Mouse (Mus musculus) liver, postnatal 0 days (tissue): ENCODE results near the gene Ppp4r3b. TPM values are rescaled to one million over a fixed set of nuclear protein-coding genes. Genes with fewer than 3 reads are reported as not detected.
A peak's percentile ranks its signal among the peaks of the same experiment; 100 is the strongest.

Source experiments
- ATAC-seq: fragments of 200-750 bp; cut with Nextera tagmentation; 2 replicates; pipeline ENCODE4 v1.8.0; 2017; ENCODE audit warnings: mild to moderate bottlenecking, moderate library complexity
- DNase-seq: peaks from one replicate; pipeline ENCODE4 v3.0.0-alpha.2; 2016
- H3K27ac ChIP-seq: fragments of 300-500 bp; sonication (generic); 2 replicates; pipeline ENCODE4 v1.5.1; 2014; ENCODE audit warnings: antibody characterized with exemption, moderate library complexity, mild to moderate bottlenecking, low read depth
- H3K27me3 ChIP-seq: fragments of 300-500 bp; sonication (generic); 2 replicates; pipeline ENCODE4 v1.6.1; 2014; ENCODE audit warnings: low read length, control low read depth, mixed read lengths; ENCODE audit not compliant: insufficient read depth
- H3K36me3 ChIP-seq: fragments of 300-500 bp; sonication (generic); replicated peaks from 2 replicates; pipeline ENCODE4 v1.6.1; 2014; ENCODE audit warnings: mild to moderate bottlenecking, control low read depth, low read length, moderate library complexity, mixed read lengths; ENCODE audit not compliant: insufficient read depth
- H3K4me1 ChIP-seq: fragments of 300-500 bp; sonication (generic); 2 replicates; pipeline ENCODE4 v1.6.1; 2014; ENCODE audit warnings: antibody characterized with exemption, mild to moderate bottlenecking, control low read depth; ENCODE audit not compliant: insufficient read depth
- H3K4me2 ChIP-seq: fragments of 300-500 bp; sonication (generic); 2 replicates; pipeline ENCODE4 v1.6.1; 2014; ENCODE audit warnings: low read depth, mild to moderate bottlenecking, low read length, moderate library complexity, mixed read lengths
- H3K4me3 ChIP-seq: fragments of 300-500 bp; sonication (generic); 2 replicates; pipeline ENCODE4 v1.5.1; 2014; ENCODE audit warnings: low read depth, low read length
- H3K9ac ChIP-seq: fragments of 300-500 bp; sonication (generic); replicated peaks from 2 replicates; pipeline ENCODE4 v1.6.1; 2014; ENCODE audit warnings: mild to moderate bottlenecking, moderate library complexity
- H3K9me3 ChIP-seq: fragments of 300-500 bp; sonication (generic); 2 replicates; pipeline ENCODE4 v1.6.1; 2016; ENCODE audit warnings: mild to moderate bottlenecking, control low read depth, low read length, mixed read lengths
- CTCF ChIP-seq: sonication (generic); IDR thresholded peaks from 2 replicates; pipeline ENCODE4 v1.5.1; 2016; ENCODE audit warnings: antibody characterized with exemption, low read depth
- EP300 ChIP-seq: IDR thresholded peaks from 2 replicates; pipeline ENCODE4 v1.6.1; 2016; ENCODE audit warnings: antibody characterized with exemption, low read depth, mild to moderate bottlenecking
- WGBS: fragments of 180-500 bp; shearing (Covaris S2); extraction: QIAGEN DNeasy Blood & Tissue Kit; methylation state at CpG from one replicate; pipeline ENCODE4 v1.1.7; 2014; ENCODE audit not compliant: insufficient replicate concordance; 5-methylcytosine and 5-hydroxymethylcytosine counted together
- polyA plus RNA-seq: library from polyadenylated mRNA; unstranded; fragments of >200 nt; fragmentation: Nextera tagmentation; extraction: Ambion mirVana; gene quantifications from 2 replicates; pipeline ENCODE4 v1.2.1, GENCODE M21; 2015

Gene Ppp4r3b
- polyA plus RNA-seq, 1 experiment from 2014 or later, result 30.9 TPM

- Histone ChIP-seq H3K27me3 (no peaks in the 10 kb centered on the region), H3K9ac (peak overlapping the region; percentile 100), H3K9me3 (no peaks in the 10 kb centered on the region), H3K4me2 (peak overlapping the region; percentile 96), H3K4me1 (peaks cover 7% of the 10 kb centered on the region), H3K4me3 (peak overlapping the region; percentile 95), H3K36me3 (no peaks in the 10 kb centered on the region), H3K27ac (peak overlapping the region; percentile 100)
- under 1% methylated on average over 34 of the region's 34 CpGs for WGBS
- TF ChIP-seq CTCF (no peak), EP300 (no peak)
- DNase-seq (peak; percentile 74), ATAC-seq (peak; percentile 20)
These were observed 715 bp upstream of the Ppp4r3b start for GRCm38 (mm10) chr11:29171959-29172391.

DNA sequence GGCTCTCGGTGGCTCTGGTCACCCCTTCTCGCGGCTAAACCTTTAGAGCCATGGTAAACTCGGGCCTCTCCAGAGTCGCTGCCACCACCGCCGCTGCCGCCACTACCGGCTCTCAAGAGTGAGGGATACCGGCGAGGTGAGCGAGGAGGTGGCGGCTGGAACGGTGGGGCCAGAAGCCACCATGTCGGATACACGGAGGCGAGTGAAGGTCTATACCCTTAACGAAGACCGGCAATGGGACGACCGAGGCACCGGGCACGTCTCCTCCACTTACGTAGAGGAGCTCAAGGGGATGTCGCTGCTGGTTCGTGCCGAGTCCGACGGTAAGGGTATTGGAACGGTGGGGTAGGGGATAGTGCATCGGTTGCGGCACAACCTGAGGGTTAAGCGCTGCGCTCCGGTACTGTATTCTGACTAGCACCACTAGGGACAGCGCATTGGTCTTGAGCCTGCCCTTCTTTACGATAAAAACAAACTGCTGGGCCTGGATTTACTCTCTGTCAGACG lies 488 bp downstream of the Ppp4r3b start:
- WGBS, result under 1% methylated on average over 38 of the region's 38 CpGs

DNA sequence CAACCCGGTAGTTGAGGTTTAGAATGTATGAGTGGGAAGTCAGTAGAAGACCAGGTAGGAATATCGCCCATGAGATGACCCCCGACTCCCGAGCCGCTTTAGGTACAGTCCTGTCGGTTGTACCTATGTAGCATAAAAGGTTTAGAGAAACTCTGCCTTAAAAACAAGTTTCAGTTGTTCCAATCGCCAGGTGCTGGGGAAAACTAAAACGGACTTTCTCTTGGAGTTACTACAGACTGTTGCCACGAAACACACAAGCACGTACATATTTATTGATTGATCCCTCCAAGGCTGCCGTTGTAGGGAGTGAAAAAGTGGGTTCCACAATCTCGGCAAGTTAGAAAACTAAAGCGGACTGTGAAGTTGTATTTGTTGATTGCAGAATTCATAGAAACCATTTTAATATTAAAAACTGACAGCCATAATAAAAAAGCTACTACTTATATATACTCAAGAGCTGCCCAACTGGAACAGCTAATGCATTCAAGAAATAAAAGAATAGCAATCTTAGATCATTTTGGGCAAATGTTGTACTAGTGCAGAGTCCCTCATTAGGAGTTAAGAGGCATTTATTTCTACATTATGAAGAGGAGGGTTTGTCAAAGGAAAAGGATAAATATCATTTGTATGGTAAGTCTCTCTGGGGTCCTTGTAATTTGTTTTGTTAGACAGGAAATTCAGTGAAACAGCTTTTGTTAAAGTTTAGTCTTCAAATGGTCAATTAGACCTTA lies 1.2 kb downstream of the Ppp4r3b start:
- Histone ChIP-seq H3K4me3 (peak overlapping the region; percentile 95), H3K4me2 (peak overlapping the region; percentile 96), H3K27ac (peak overlapping the region; percentile 100), H3K9ac (peak overlapping the region; percentile 100), H3K27me3 (no peaks in the 10 kb centered on the region), H3K4me1 (peaks cover 7% of the 10 kb centered on the region), H3K36me3 (peaks cover 7% of the 10 kb centered on the region), H3K9me3 (no peaks in the 10 kb centered on the region)
- no peak for DNase-seq
- 3% methylated on average over 13 of the region's 13 CpGs for WGBS
- no peak for ATAC-seq
- TF ChIP-seq CTCF (no peak), EP300 (no peak)

More for the DNA sequence above, 488 bp downstream of the Ppp4r3b start:
- Histone ChIP-seq H3K27ac (peak overlapping the region; percentile 100), H3K9me3 (no peaks in the 10 kb centered on the region), H3K4me3 (peak overlapping the region; percentile 95), H3K27me3 (no peaks in the 10 kb centered on the region), H3K4me1 (peaks cover 7% of the 10 kb centered on the region), H3K9ac (peak overlapping the region; percentile 100), H3K36me3 (no peaks in the 10 kb centered on the region), H3K4me2 (peak overlapping the region; percentile 96)
- peak; percentile 77 for DNase-seq
- peak; percentile 77 for ATAC-seq
- TF ChIP-seq CTCF, result peak; percentile 70
- no peak for TF ChIP-seq EP300

GRCm38 (mm10) chr11:29179319-29179718 lies 6.6 kb downstream of the Ppp4r3b start:
- TF ChIP-seq EP300 (no peak), CTCF (no peak)
- peaks cover 39% of the 10 kb centered on the region for H3K36me3 ChIP-seq
- no peak overlapping the region for H3K9ac ChIP-seq
- no peaks in the 10 kb centered on the region for H3K27me3 ChIP-seq
- no peak overlapping the region for H3K4me3 ChIP-seq
- H3K9me3 ChIP-seq, result no peaks in the 10 kb centered on the region
- 98% methylated on average over 1 of the region's 1 CpGs for WGBS
- ATAC-seq (no peak), DNase-seq (no peak)
- H3K27ac ChIP-seq, result no peak overlapping the region
- no peak overlapping the region for H3K4me2 ChIP-seq
- no peaks in the 10 kb centered on the region for H3K4me1 ChIP-seq

DNA sequence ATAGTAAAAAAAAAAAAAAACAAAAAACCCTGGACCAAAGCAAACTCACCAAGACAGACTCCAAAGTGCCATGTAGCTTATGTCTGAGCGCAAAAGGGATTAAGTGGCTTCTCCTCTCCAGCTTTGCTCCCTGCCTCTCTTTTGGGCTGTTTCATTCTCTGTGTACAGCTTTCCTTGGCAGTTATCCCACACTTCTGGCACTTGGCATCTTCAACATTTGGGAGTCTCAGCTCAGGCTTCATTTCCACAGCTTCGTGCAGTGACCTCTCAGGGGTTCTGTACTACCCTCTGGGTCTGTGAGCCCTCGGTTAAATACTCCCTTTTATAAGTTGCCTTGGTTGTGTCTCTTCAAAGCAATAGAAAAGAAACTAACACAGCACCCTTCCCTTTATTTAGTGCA lies 8.0 kb downstream of the Ppp4r3b start:
- H3K9ac ChIP-seq, result no peak overlapping the region
- H3K9me3 ChIP-seq, result no peaks in the 10 kb centered on the region
- H3K4me1 ChIP-seq, result no peaks in the 10 kb centered on the region
- no peaks in the 10 kb centered on the region for H3K27me3 ChIP-seq
- H3K4me2 ChIP-seq, result no peak overlapping the region
- WGBS, result 81% methylated on average over 3 of the region's 3 CpGs
- no peak overlapping the region for H3K27ac ChIP-seq
- DNase-seq (no peak), ATAC-seq (no peak)
- no peak overlapping the region for H3K4me3 ChIP-seq
- TF ChIP-seq CTCF (no peak), EP300 (no peak)
- H3K36me3 ChIP-seq, result peaks cover 46% of the 10 kb centered on the region

- Histone ChIP-seq H3K4me1 (no peaks in the 10 kb centered on the region), H3K36me3 (peaks cover 57% of the 10 kb centered on the region)
These were observed 9.1 kb downstream of the Ppp4r3b start for GRCm38 (mm10) chr11:29181751-29182150.

More at GRCm38 (mm10) chr11:29181751-29182150, 9.1 kb downstream of the Ppp4r3b start:
- ATAC-seq, result no peak
- no peak overlapping the region for H3K4me2 ChIP-seq
- no peak for DNase-seq
- no peak overlapping the region for H3K4me3 ChIP-seq
- 89% methylated on average over 5 of the region's 5 CpGs for WGBS
- H3K9me3 ChIP-seq, result no peaks in the 10 kb centered on the region
- no peak overlapping the region for H3K9ac ChIP-seq
- TF ChIP-seq CTCF (no peak), EP300 (no peak)
- no peaks in the 10 kb centered on the region for H3K27me3 ChIP-seq
- H3K27ac ChIP-seq, result no peak overlapping the region
